Mouse (Mus musculus) induced T-regulatory cell, adult 2 months (primary cell): ENCODE data around the gene Gm20388.
A peak's percentile ranks its signal among the peaks of the same experiment; 100 is the strongest.
"Not testable (repeated sequence)": the region's sequence is repeated elsewhere in the genome, so short reads cannot be mapped to it uniquely, and the experiment has no call there.

Experiments used
- DNase-seq: peaks from one replicate; pipeline ENCODE4 v3.0.0-alpha.2; 2012; ENCODE audit warnings: low read depth

The Gm20388 gene

DNA sequence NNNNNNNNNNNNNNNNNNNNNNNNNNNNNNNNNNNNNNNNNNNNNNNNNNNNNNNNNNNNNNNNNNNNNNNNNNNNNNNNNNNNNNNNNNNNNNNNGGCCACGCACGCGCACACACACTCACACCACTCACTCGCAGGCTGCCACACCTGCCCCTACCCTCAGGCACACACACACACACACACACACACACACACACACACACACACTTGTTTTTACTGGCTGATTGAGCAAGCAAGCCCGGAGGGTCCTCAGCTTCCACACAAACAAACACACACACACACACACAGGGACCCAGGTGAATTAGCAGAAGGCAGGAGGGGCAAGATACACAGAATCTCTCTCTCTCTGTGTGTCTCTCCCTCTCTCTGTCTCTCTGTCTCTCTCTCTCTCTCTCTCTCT is 3702.0 kb downstream of the Gm20388 start:
- DNase-seq: not testable (repeated sequence)

GRCm38 (mm10) chr8:123623523-123623922 is 3712.9 kb downstream of the Gm20388 start:
- DNase-seq: not testable (repeated sequence)

DNA sequence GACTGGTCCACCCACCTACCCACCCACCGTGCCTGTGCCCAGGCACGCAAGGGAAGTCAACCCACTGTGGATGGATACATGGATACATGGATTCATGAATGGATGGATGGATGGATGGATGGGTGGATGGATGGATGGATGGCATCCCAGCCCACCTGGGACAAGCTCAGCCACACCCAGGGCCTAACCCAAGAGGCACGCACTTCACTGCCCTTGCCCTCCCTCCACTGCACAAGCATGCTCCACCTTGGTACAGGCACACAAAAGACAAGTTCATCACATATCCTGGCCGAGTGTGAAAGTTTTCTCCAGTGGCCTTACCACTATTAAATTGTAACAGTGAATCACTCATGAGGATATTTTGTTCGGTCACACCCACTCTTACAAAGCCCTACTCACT is 3713.6 kb downstream of the Gm20388 start:
- no peak for DNase-seq

GRCm38 (mm10) chr8:123624702-123625101 is 3714.1 kb downstream of the Gm20388 start:
- DNase-seq: no peak

DNA sequence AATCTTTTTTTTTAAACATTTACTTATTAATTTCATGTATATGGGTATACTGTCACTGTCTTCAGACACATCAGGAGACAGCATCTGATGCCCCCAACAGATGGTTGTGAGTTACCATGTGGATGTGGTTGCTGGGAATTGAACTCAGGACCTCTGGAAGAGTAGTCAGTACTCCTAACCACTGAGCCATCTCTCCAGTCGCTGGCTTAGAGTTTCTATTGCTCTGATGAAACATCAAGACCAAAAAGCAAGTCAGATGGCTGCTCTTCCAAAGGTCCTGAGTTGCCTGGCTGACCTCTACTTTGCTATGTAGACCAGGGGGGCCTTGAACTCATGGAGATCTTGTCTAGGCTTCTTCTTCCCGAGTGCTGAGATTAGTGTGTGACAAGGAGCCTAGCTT is 3715.1 kb downstream of the Gm20388 start:
- no peak for DNase-seq

DNA sequence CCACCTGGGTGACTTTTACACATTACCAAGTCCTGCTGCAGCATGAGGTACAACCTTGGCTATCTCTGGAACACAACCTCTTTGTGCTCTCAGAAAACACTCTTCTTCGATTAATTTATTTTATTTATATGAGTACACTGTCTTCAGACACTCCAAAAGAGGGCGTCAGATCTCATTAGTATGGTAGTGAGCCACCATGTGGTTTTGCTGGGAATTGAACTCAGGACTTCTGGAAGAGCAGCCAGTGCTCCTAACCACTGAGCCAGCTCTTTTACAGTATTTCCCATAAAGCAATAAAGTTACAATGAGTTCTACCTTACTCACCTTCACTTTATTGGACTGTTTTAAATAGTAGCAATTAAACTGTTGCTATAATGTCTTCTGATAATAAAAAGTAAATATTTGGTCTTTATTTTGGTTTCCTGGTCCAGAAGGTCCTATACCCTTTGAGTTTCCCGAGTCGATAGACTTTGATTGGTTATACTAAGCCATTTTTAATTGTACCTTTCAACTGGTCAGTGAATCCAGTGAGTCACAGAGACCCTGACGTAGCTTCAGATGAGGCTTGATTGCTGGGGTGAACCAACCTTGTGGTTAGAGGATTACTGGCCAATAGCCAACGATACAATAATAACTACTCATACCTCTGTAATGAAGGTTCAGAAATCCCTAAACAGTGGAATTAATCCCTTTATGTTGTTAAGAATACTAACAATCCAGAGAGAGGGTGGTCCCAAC is 3716.9 kb downstream of the Gm20388 start:
- DNase-seq: peak; percentile 34

DNA sequence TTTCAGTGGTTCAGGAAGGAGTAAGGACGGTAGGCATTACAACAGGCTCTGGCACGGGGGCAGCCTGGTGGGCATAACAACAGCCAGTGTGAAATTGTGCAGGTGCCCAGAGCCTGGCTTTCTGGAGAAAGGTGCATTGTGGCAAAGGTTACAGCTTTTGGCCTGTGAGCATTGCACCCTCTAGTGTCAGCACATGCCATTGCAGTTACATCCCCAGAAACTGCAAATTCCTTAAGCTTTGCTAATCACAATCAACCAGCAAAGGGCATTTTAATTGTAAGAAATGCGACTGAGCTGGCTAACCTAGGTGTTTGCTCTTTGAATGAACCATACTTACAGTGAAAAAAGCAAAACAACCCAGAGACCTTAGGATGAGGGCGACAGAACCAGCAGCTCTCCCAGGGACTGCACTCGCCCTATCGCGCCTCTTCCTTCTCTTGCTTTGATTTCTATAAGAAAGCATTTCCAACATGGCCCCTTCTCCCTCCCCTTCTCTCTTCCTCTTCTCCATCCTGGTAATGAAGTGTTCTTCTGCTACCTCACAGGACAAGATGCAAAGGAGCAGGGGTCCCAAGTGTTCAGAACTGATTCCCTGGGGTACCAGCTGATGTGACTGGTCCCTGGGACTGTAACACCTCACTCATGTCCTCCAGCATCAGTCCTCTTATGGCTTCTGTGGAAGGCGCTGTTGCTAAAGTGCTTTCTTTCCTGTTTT is 3717.8 kb downstream of the Gm20388 start:
- DNase-seq: peak; percentile 76

DNA sequence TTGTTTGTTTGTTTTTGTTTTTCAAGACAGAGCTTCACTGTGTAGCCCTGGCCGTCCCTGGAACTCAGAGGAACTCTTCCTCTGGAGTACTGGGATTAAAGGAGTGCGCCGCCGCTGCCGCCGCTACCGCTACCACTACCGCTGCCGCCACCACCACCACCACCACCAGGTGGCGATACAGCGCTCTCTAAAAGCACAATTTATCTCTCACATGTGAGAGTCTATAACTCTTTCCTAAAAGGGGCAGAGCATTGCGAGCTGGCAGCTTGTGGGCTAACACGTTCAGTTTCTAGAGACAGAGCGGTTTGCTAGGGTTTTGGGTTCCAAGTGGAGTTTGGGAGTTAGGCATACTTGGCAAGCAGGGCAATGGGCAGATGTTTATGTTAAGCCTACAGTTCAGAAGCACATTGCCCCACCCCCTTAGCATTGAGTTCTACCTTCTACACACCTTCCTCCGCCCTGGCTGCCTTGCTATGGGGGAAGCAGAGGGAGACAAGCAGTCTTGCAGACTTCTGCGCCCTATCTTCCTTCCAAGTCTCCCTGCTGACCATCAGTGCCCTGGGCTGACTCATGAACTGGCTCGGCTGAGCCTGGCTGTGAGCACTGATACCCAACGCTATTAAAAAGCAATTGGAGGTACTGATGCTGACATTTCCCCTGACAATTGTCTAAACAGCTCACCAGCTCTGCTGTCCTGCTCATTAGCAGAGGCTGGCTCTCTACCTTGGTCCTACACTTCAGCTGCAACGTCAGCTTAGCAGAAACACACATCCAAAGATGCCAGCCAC is 3718.5 kb downstream of the Gm20388 start:
- DNase-seq: peak; percentile 81

DNA sequence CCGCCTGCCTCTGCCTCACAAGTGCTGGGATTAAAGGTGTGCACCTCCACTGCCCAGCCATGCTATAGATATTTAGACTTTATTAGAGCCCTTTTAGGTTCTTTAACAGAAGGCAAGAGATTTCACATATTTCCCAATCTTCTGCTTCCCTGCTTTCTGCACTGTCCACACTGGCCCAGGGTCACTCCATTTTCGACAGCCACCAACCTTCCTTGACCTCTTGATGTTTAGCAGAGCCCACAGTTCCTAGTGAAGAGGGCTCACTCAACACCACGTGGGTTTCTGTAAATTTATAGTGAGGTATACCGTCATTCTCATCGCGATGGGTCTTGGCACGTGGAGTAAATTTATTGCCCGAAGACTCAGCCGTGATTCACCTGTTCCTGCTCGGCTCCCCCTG is 3719.4 kb downstream of the Gm20388 start:
- no peak for DNase-seq

- DNase-seq: no peak
Observed at GRCm38 (mm10) chr8:123630841-123631251, 3720.2 kb downstream of the Gm20388 start.

DNA sequence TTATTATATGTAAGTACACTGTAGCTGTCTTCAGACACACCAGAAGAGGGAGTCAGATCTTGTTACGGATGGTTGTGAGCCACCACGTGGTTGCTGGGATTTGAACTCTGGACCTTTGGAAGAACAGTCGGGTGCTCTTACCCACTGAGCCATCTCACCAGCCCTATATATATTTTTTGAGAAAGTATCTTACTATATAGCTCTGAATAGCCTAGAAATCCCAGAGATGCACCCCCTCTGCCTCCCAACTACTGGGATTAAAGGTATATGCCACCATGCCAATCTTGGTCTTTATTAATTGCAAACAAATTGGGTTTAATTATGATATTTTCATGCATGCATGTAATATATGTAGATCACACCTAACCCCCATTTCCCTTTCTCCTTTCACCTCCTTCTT is 3721.1 kb downstream of the Gm20388 start:
- DNase-seq: not testable (repeated sequence)

DNA sequence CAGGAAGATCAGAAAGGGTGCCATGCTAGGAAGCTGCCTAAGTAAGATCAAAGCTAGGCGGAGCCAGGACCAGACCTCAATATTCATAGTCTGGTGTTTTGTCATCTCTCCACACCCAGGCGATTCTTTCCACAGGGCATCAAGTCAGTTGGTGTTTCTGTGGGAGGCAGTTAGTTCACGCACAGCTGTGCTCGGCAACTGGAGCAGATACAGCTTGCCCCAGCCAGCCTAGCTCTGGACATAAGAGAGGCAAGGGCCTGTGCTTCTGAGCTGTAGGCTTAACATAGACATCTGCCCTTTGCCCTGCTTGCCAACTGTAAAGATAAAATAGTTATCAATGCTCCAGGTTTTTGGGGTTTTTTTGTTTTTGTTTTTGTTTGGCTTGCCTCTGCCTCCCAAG is 3721.6 kb downstream of the Gm20388 start:
- DNase-seq: no peak

GRCm38 (mm10) chr8:123633801-123634200 is 3723.2 kb downstream of the Gm20388 start:
- no peak for DNase-seq

DNA sequence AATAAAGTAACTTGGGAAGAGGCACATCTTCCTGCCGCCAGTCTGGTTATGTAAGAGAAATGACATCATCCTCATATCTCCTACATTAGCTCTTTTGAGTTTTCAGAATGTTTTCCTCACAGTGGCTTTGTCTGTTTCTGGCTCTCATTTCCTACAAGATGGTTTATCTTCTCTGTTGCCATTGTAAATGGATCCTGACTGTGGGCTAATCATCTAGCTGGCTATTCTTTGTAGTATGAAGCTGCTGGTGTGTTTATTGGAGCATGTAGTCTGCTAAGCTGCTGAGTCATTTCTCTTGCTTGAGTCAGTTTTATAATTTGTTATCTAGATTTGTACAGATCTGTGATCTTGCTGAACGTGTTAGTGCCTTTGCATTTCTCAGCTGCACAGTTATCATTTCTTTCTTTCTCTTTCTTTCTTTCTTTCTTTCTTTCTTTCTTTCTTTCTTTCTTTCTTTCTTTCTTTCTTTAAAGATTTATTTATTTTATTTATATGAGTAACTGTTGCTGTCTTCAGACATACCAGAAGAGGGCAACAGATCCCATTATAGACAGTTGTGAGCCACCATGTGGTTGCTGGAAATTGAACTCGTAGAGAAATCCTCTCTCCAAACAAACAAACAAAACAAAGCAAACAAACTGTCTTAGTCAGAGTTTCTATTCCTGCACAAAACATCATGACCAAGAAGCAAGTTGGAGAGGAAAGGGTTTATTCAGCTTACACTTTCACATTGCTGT is 3723.9 kb downstream of the Gm20388 start:
- no peak for DNase-seq

DNA sequence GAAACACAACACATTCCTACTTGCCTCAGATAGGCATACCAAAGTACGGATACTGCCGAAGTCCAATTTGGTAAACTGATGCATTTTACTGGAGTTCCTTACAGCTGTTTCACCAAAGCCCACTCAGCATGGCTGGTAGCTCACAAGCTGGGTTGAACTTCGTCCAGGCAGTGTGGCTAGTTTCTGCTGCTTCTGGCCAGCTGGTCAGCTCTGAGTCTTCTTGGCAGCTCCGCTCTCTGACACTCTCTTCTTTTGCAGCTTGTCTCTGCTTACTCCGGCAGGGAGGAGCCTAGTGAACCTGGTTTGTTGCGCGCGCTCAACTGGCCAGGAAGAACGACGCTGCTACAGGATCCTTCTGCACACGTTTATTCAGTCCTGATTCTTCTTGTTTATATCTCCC is 3725.0 kb downstream of the Gm20388 start:
- DNase-seq: no peak

- DNase-seq: peak; percentile 54
Observed at GRCm38 (mm10) chr8:123643330-123644051, 3732.8 kb downstream of the Gm20388 start.

DNA sequence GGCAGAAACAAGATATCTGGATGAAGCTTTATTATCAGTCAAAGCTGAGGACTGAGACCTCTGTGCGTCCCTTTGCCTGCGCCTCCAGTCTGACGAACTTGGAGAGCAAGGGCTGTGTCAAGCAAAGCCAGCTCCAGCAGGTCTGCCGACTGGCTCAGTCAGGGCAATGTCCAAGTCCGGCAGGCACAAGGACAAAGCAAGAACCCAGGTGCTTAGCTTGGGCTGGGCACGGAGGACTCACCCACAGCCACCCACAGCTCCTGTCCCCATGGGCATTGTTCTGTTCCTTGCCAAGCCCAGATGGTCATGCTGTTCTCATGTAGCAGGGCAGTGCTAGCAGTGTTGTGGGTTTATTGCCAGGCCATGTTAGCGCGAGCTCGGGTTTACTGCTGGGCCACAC is 3734.6 kb downstream of the Gm20388 start:
- DNase-seq: no peak

DNA sequence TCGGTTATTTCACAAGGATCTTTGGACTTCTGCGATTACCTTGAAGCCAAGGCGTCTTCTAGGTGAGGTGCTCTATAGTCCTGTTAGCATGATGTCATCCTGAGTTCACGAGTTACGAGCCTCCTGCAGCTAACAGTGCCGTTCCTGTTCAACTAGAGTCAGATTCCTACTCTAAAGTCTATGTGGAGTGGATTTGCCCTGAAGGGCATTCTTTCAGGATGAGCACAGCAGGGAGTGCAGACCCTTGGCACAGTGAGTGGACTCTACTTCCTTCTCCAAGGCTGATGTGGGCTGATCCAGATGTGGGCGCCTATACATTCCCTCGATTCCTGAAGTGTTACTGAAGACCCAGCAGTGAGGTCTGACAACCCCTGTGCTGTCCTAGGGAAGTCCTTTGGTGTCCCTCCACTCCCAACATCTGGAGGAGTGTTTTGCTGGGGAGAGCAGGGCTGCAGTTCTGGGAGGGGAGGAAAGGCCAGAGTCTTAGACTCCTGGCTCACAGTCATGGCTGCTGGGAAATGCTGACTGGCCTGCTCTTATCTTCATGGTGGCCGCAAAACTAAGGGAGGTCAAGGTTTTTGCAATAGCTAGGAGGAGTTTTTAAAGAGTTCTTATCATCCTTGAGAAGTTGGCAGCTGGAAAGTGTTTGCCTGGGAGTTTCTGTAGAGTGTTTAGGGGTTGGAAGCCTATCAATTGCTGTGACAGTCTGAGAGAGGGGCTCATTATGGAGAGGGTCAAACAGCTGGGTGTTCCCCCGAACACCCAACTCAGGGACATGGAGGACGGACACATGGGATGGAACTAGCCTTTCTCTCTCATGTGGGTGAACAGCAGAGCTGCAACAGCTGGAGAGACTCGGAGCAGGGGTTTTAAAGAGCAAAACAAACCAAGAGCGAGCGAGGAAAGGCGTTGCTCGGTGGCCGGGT is 3737.9 kb downstream of the Gm20388 start:
- DNase-seq: no peak

- no peak for DNase-seq
Observed at GRCm38 (mm10) chr8:123649483-123649882, 3738.8 kb downstream of the Gm20388 start.

DNA sequence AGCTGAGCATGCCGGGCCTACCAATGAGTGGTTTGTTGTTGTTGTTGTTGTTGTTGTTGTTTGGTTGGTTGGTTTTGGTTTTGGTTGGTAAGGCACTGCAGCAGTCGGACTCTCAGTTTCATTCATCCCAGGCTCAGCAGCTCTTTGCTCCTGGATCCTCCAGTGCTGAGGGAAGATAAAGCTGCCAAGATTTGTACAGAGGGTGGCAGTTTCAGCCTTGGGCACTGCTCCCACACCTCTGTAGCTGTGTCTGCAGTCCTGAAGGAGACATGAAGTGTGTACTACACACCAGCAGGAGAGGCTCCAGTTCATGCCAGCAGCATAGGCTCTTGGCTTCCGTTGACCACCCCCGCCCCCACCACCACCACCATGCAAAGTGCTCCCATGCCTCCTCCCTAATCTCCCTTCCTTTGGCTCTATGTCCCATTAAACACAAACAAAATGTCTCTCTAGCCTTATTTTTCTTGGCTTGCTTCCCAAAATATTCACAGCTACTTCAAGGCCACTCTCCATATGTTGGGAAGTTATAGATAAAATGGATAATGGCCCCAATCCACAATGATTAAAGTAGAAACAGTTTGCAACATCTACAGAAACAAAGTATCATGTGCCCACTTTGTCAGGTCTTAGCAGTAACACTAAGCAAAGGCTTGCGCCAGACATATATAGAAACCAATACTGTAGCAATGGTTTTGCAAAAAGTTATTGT is 3740.9 kb downstream of the Gm20388 start:
- no peak for DNase-seq
